Mouse (Mus musculus) neural tube, embryonic 14.5 days (tissue): ENCODE results near the gene Olfr1416. TPM values are rescaled to one million over a fixed set of nuclear protein-coding genes. Genes with fewer than 3 reads are reported as not detected.

ENCODE experiments used
- ATAC-seq: fragments of 200-750 bp; cut with Nextera tagmentation; 2 replicates; pipeline ENCODE4 v1.8.0; 2017; ENCODE audit warnings: low read depth, mild to moderate bottlenecking, moderate TSS enrichment, moderate library complexity
- H3K27ac ChIP-seq: fragments of 300-500 bp; sonication (generic); 2 replicates; pipeline ENCODE4 v1.5.1; 2014; ENCODE audit warnings: low read depth, mild to moderate bottlenecking, control low read depth, low read length, moderate library complexity, mixed read lengths
- H3K27me3 ChIP-seq: fragments of 300-500 bp; sonication (generic); 2 replicates; pipeline ENCODE4 v1.6.1; 2014; ENCODE audit warnings: low read length; ENCODE audit not compliant: control insufficient read depth, insufficient read depth
- H3K36me3 ChIP-seq: fragments of 300-500 bp; sonication (generic); 2 replicates; pipeline ENCODE4 v1.6.1; 2014; ENCODE audit warnings: low read length, mixed read lengths; ENCODE audit not compliant: control insufficient read depth, insufficient read depth
- H3K4me1 ChIP-seq: fragments of 300-500 bp; sonication (generic); 2 replicates; pipeline ENCODE4 v1.6.1; 2014; ENCODE audit warnings: low read length; ENCODE audit not compliant: control insufficient read depth, insufficient read depth
- H3K4me2 ChIP-seq: fragments of 300-500 bp; sonication (generic); 2 replicates; pipeline ENCODE4 v1.6.1; 2014; ENCODE audit warnings: mild to moderate bottlenecking, low read depth, low read length, control low read depth
- H3K4me3 ChIP-seq: fragments of 300-500 bp; sonication (generic); 2 replicates; pipeline ENCODE4 v1.5.1; 2014; ENCODE audit warnings: low read depth, low read length, control low read depth, mixed read lengths
- H3K9ac ChIP-seq: fragments of 300-500 bp; sonication (generic); replicated peaks from 2 replicates; pipeline ENCODE4 v1.6.1; 2014; ENCODE audit warnings: low read depth, mild to moderate bottlenecking, control low read depth, low read length, mixed read lengths
- H3K9me3 ChIP-seq: fragments of 300-500 bp; sonication (generic); 2 replicates; pipeline ENCODE4 v1.6.1; 2016; ENCODE audit warnings: low read length; ENCODE audit not compliant: control insufficient read depth
- WGBS: fragments of 180-500 bp; shearing (Covaris S2); extraction: QIAGEN DNeasy Blood & Tissue Kit; methylation state at CpG from one replicate; pipeline ENCODE4 v1.1.7; 2014; 5-methylcytosine and 5-hydroxymethylcytosine counted together
- polyA plus RNA-seq: library from polyadenylated mRNA; unstranded; fragments of >200 nt; fragmentation: Nextera tagmentation; extraction: Ambion mirVana; gene quantifications from 2 replicates; pipeline ENCODE4 v1.2.1, GENCODE M21; 2014

Olfr1416 gene
- polyA plus RNA-seq, 1 experiment from 2014 or later = not detected

- H3K9ac ChIP-seq = peak within 1 kb of the TSS; percentile 82
- ATAC-seq = peak; percentile 94
- no peaks in the 10 kb centered on the region for H3K9me3 ChIP-seq
- H3K36me3 ChIP-seq = peaks cover 20% of the 10 kb centered on the region
- H3K4me3 ChIP-seq = peak within 1 kb of the TSS; percentile 85
- H3K4me2 ChIP-seq = peak within 1 kb of the TSS; percentile 93
- H3K27me3 ChIP-seq = peaks cover 3% of the 10 kb centered on the region; the same call in 1 of the 2 replicates
- peaks cover 5% of the 10 kb centered on the region for H3K4me1 ChIP-seq
- WGBS = under 1% methylated on average over 67 of the region's 67 CpGs
- peak within 1 kb of the TSS; percentile 70; the same call in 1 of the 2 replicates for H3K27ac ChIP-seq
Observed at GRCm38 (mm10) chr1:92473165-92474041, 11.5 kb downstream of the Olfr1416 start, which contains the start of gene Ndufa10. TSS of gene Ndufa10 (minus strand) at chr1:92473860.

DNA sequence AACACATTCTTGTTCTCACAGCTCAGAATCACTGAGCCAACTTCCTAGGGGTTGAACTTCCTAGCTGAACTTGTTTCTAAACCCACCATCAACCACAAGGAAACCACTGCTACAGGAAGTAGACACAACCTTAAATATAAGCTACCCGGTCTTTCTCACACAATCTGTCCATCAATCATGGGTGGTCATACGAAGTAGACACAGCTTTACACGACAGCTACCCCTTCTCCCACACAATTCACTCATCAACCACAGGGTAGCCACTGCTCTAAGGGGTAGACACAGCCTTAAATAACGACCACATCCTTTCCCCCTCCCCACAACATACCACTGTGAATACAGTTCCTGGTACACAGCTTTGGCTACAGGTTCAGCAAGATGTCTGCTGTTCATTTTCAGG is 16.0 kb downstream of the Olfr1416 start:
- Histone ChIP-seq H3K27ac (no peak overlapping the region), H3K9me3 (no peaks in the 10 kb centered on the region), H3K4me3 (no peak overlapping the region), H3K27me3 (peaks cover 3% of the 10 kb centered on the region; the same call in 1 of the 2 replicates), H3K4me2 (no peak overlapping the region), H3K36me3 (peaks cover 47% of the 10 kb centered on the region), H3K4me1 (peaks cover 5% of the 10 kb centered on the region), H3K9ac (no peak overlapping the region)
- 92% methylated on average over 4 of the region's 4 CpGs for WGBS
- no peak for ATAC-seq

GRCm38 (mm10) chr1:92458416-92458815 is 26.5 kb downstream of the Olfr1416 start:
- H3K4me2 ChIP-seq = no peak overlapping the region
- H3K9me3 ChIP-seq = no peaks in the 10 kb centered on the region
- peaks cover 57% of the 10 kb centered on the region for H3K36me3 ChIP-seq
- ATAC-seq = no peak
- no peak overlapping the region for H3K9ac ChIP-seq
- no peaks in the 10 kb centered on the region for H3K27me3 ChIP-seq
- H3K4me1 ChIP-seq = no peaks in the 10 kb centered on the region
- H3K4me3 ChIP-seq = no peak overlapping the region
- 91% methylated on average over 6 of the region's 6 CpGs for WGBS
- no peak overlapping the region for H3K27ac ChIP-seq

DNA sequence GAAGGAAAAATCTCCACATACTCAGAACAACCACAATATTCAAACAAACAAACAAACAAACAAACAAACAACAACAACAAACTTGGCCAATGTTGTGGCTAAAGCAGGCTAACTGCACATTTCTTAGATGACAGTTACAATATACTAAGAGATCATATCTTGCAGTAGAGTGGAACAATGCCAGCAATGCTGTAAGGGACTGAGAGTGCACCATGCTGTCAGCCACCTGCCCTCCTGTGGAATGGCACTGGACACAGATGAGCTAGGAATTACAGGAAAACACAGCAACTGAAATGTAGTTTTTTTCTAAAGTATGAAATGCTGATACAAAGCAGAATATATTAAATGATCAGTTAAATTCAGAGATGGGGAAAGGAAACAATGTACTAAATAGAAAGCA is 27.2 kb downstream of the Olfr1416 start:
- Histone ChIP-seq H3K4me2 (no peak overlapping the region), H3K9ac (no peak overlapping the region), H3K36me3 (peaks cover 52% of the 10 kb centered on the region), H3K27me3 (no peaks in the 10 kb centered on the region), H3K27ac (no peak overlapping the region), H3K4me3 (no peak overlapping the region), H3K4me1 (no peaks in the 10 kb centered on the region), H3K9me3 (no peaks in the 10 kb centered on the region)
- no peak for ATAC-seq

GRCm38 (mm10) chr1:92453751-92454445 is 31.0 kb downstream of the Olfr1416 start:
- 79% methylated on average over 8 of the region's 8 CpGs for WGBS
- H3K36me3 ChIP-seq = peaks cover 50% of the 10 kb centered on the region
- no peak overlapping the region for H3K4me2 ChIP-seq
- H3K27ac ChIP-seq = no peak overlapping the region
- H3K27me3 ChIP-seq = no peaks in the 10 kb centered on the region
- no peak overlapping the region for H3K4me3 ChIP-seq
- H3K4me1 ChIP-seq = no peaks in the 10 kb centered on the region
- H3K9ac ChIP-seq = no peak overlapping the region
- no peaks in the 10 kb centered on the region for H3K9me3 ChIP-seq
- no peak for ATAC-seq

GRCm38 (mm10) chr1:92448293-92448692 is 36.6 kb downstream of the Olfr1416 start:
- H3K4me3 ChIP-seq = no peak overlapping the region
- WGBS = 89% methylated on average over 3 of the region's 3 CpGs
- H3K36me3 ChIP-seq = peaks cover 52% of the 10 kb centered on the region
- no peak overlapping the region for H3K27ac ChIP-seq
- H3K9me3 ChIP-seq = no peaks in the 10 kb centered on the region
- H3K9ac ChIP-seq = no peak overlapping the region
- ATAC-seq = no peak
- H3K4me1 ChIP-seq = no peaks in the 10 kb centered on the region
- H3K4me2 ChIP-seq = no peak overlapping the region
- H3K27me3 ChIP-seq = no peaks in the 10 kb centered on the region

DNA sequence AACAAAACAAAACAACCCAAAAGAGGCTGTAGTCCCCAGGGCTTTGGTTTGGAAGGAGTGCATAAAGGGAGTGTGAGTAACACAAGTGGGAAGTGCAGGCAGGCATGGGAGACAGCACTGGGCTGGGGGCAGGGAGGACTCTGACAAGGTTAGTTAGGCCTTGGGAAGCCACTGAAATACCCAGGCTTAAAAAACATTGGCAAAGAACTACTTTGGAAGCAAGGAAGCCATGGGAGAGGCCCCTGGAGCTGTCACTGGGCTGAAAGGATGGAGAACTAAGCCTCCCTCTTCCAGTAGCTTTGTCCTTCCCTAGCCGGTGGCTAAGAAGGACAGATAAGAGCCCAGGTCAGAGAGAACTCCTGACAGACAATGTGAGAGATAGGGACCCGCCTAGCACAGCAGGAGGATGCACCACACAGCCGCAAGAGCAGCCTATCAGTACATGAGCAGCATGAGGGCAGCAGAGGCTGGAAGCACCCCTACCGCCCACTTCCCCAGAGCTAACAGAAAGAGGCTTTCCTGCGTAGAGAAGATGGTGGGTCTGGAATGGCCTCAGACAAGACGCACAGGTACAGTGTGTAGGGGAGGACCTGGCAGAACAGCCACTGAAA is 43.4 kb downstream of the Olfr1416 start:
- ATAC-seq = no peak
- peaks cover 3% of the 10 kb centered on the region; the same call in 1 of the 2 replicates for H3K4me1 ChIP-seq
- 90% methylated on average over 6 of the region's 6 CpGs for WGBS
- no peaks in the 10 kb centered on the region for H3K9me3 ChIP-seq
- no peaks in the 10 kb centered on the region for H3K27me3 ChIP-seq
- H3K36me3 ChIP-seq = peaks cover 35% of the 10 kb centered on the region
- H3K27ac ChIP-seq = no peak overlapping the region
- no peak overlapping the region for H3K9ac ChIP-seq
- H3K4me3 ChIP-seq = no peak overlapping the region
- H3K4me2 ChIP-seq = no peak overlapping the region

GRCm38 (mm10) chr1:92440066-92440750 is 44.7 kb downstream of the Olfr1416 start:
- Histone ChIP-seq H3K36me3 (peaks cover 27% of the 10 kb centered on the region), H3K9ac (no peak overlapping the region), H3K4me3 (no peak overlapping the region), H3K27ac (no peak overlapping the region), H3K4me2 (no peak overlapping the region), H3K27me3 (no peaks in the 10 kb centered on the region), H3K4me1 (peaks cover 3% of the 10 kb centered on the region; the same call in 1 of the 2 replicates), H3K9me3 (no peaks in the 10 kb centered on the region)
- ATAC-seq = no peak
- WGBS = 93% methylated on average over 9 of the region's 9 CpGs
